Mouse (Mus musculus) heart, postnatal 0 days (tissue): ENCODE data around the gene BC005624.

Experiments used
- CTCF ChIP-seq: IDR thresholded peaks from 2 replicates; pipeline ENCODE4 v1.5.1; 2016; ENCODE audit warnings: antibody characterized with exemption, control low read depth, low read depth
- EP300 ChIP-seq: IDR thresholded peaks from 2 replicates; pipeline ENCODE4 v1.6.1; 2016; ENCODE audit warnings: antibody characterized with exemption, low read depth

- no peak for TF ChIP-seq CTCF
- no peak for TF ChIP-seq EP300
Observed at GRCm38 (mm10) chr2:31017625-31018317, 35.8 kb upstream of the BC005624 start.
